Mouse (Mus musculus): ENCODE data around the gene Epop.

- TF ChIP-seq EP300 (optimal IDR thresholded peaks at IDR 0.05) (no peak), CTCF (IDR thresholded peaks at IDR 0.05; ENCODE audit: low read depth) (no peak)
Measured at GRCm38 (mm10) chr11:97627556-97628302, 1.8 kb downstream of the Epop start.
